Mouse (Mus musculus) lung, postnatal 25 days (tissue): ENCODE data around the gene Cdyl.
A peak's percentile ranks its signal among the peaks of the same experiment; 100 is the strongest.
"Not testable (repeated sequence)": the region's sequence is repeated elsewhere in the genome, so short reads cannot be mapped to it uniquely, and the experiment has no call there.

Experiments used
- DNase-seq: peaks from one replicate; pipeline ENCODE4 v3.0.0; 2022; ENCODE audit warnings: low spot score

Gene Cdyl

GRCm38 (mm10) chr13:35805727-35806126 lies 146.1 kb downstream of the Cdyl start:
- no peak for DNase-seq

- no peak for DNase-seq
These were observed 146.5 kb downstream of the Cdyl start for GRCm38 (mm10) chr13:35806165-35806564.

GRCm38 (mm10) chr13:35807016-35807415 lies 147.4 kb downstream of the Cdyl start:
- no peak for DNase-seq

GRCm38 (mm10) chr13:35807525-35807924 lies 147.9 kb downstream of the Cdyl start:
- DNase-seq = no peak

GRCm38 (mm10) chr13:35807940-35808339 lies 148.3 kb downstream of the Cdyl start:
- DNase-seq = no peak

GRCm38 (mm10) chr13:35809252-35810159 lies 149.9 kb downstream of the Cdyl start:
- no peak for DNase-seq

GRCm38 (mm10) chr13:35810160-35810537 lies 150.5 kb downstream of the Cdyl start:
- DNase-seq = no peak

GRCm38 (mm10) chr13:35811361-35812190 lies 151.9 kb downstream of the Cdyl start:
- no peak for DNase-seq

- DNase-seq = no peak
These were observed 152.5 kb downstream of the Cdyl start for GRCm38 (mm10) chr13:35812191-35812440.

GRCm38 (mm10) chr13:35813348-35814127 lies 153.9 kb downstream of the Cdyl start:
- DNase-seq = no peak

- DNase-seq = no peak
These were observed 155.6 kb downstream of the Cdyl start for GRCm38 (mm10) chr13:35815205-35815726.

- DNase-seq = peak; percentile 81
These were observed 156.2 kb downstream of the Cdyl start for GRCm38 (mm10) chr13:35815782-35816368.

- DNase-seq = no peak
These were observed 158.0 kb downstream of the Cdyl start for GRCm38 (mm10) chr13:35817626-35818025.

GRCm38 (mm10) chr13:35818060-35818459 lies 158.4 kb downstream of the Cdyl start:
- DNase-seq = no peak

- no peak for DNase-seq
These were observed 162.3 kb downstream of the Cdyl start for GRCm38 (mm10) chr13:35821821-35822454.

GRCm38 (mm10) chr13:35822795-35823194 lies 163.2 kb downstream of the Cdyl start:
- DNase-seq = no peak

- no peak for DNase-seq
These were observed 166.0 kb downstream of the Cdyl start for GRCm38 (mm10) chr13:35825639-35826038.

- no peak for DNase-seq
These were observed 173.0 kb downstream of the Cdyl start for GRCm38 (mm10) chr13:35832676-35833075.

- no peak for DNase-seq
These were observed 174.3 kb downstream of the Cdyl start for GRCm38 (mm10) chr13:35833941-35834340.

- DNase-seq = peak; percentile 23
These were observed 176.0 kb downstream of the Cdyl start for GRCm38 (mm10) chr13:35835669-35836068.

GRCm38 (mm10) chr13:35836501-35836900 lies 176.9 kb downstream of the Cdyl start:
- DNase-seq = not testable (repeated sequence)
